Mouse (Mus musculus) right cerebral cortex, adult 18-20 months (tissue): ENCODE data around the gene Galnt15.

Experiments used
- DNase-seq: peaks from one replicate; pipeline ENCODE4 v3.0.0; 2022; ENCODE audit warnings: mixed read lengths

Galnt15 gene

DNA sequence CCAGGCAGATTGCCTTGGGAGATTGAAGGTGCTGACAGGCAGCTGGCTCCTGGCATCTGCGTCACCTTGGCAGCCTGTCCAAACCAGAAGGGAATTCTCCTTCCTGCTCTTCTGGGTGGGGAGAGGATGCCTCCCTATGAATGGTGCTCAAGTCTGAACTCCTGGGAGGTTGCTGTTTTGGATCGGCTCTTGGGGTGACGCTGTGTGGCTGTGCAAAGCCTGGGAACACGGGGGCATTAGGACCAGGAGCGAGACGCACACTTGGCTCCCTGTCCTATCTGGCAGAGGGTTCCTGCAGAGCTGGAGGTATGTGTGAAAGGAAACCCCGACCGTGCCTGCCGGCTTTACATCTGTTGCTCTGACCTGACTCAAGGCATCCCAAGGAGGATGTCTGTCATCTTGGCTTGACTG lies at the start of gene Galnt15:
Gene Galnt15 (plus strand): TSS at position 309 of the 411 bp plus-strand sequence.
- DNase-seq: peak; percentile 14

DNA sequence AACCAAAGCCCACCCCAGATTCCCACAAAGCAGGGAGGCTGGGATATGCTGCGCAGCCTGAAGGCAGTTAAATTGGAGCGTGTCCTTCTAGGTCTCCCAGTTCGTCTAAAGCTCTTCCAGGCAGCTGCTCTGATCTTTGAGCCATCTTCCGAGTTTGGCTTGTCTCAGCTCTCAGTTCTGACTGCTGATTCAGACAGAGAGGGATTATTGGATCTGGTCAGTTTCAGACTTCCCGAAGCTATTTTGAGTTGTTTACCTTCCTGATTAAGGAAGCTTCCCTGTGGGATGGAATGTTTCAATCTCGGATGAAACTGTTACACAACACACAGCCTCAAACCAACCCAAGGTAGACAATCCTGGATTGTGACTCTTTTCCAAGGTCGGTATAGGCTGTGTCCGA lies 34.8 kb upstream of the Galnt15 start:
- no peak for DNase-seq

DNA sequence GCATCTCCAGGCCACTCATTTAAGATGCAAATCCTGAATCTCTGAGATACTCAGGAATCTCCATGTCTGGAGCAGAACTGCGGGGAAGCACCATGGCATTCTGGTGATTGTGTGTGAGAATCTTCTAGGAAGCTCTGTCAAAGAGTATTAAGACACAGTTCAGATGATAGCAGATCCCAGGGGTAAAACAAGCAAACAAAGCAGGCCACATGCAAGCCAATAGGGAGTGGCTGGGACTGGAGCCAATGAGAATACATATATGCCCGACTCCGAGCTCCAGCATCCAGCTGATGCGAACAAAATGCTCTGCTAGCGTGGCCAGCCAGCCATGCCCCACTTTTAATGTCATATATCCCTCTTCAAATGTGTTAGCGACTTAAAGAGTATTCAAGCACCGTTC lies 27.8 kb upstream of the Galnt15 start:
- no peak for DNase-seq

DNA sequence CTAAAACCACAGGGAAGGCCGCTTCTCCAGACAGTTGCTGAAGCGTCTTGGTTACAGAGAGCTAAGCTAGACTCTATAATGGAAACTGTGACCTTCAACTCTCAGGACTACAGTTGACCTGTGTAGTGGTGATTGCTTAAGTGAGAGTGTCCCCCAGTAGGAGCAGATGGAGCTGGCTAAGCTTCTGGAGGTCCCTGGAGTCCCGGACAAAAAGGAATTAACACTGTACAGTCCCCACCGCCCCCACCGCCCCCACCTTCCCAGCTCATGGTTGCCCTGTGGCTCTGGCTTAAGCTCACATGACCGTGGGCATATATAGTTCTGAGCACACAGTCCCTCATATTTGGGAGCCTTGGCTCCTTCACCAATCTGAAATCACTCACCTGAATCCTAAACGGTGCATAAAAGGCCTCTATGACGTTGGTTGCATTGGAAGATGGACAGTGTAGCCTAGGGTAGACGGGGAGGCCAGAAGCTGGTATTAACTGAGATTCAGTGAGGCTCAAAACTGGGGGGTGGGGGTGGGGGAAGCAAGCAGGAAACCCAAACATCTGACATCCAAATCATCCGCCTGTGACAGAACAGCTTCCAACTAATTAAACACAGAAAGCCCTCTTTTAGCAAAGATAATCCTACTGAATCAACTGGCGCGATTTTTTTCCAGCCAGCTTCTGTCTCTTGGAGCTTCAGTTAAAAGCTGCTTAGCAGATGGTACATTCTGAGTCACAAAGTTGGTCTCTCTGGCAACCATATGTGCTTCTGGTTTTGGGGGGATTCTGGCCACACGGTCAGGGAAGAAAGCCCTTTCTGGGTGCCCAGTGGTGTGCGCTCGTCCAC lies 26.1 kb upstream of the Galnt15 start:
- DNase-seq: peak; percentile 66

DNA sequence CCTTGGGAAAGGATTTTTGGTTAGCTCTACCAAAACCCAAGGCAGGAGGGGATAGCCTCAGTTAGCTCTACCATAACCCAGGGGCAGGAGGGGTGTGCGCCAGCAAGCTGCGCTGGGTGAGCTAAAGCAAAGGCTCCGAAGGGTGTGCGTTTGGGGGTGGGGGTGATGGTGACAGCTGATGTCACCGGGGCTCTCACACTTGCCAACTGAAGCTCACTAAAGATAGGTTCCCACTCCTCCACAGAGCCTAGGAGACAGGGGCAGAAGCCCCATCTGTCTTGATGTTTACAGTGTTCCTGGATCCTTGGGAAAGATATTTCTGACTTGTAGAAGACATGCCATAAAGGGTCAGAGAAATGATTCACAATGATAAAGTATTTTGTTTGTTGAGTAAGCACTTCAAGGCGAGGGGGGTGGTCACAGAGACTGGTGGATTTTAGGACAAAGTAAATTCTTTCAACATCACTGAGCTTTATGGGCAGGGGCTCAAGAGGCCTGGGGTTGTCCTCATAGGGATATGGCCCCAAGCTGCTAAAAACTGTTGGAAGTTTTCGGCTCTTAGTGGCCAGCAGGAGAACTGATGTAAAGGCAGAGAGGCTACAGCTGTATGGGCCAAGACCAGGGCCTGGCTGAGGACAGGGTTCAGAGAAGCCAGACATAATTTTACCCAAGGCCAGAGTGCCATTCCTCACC lies 24.7 kb upstream of the Galnt15 start:
- peak; percentile 44 for DNase-seq

DNA sequence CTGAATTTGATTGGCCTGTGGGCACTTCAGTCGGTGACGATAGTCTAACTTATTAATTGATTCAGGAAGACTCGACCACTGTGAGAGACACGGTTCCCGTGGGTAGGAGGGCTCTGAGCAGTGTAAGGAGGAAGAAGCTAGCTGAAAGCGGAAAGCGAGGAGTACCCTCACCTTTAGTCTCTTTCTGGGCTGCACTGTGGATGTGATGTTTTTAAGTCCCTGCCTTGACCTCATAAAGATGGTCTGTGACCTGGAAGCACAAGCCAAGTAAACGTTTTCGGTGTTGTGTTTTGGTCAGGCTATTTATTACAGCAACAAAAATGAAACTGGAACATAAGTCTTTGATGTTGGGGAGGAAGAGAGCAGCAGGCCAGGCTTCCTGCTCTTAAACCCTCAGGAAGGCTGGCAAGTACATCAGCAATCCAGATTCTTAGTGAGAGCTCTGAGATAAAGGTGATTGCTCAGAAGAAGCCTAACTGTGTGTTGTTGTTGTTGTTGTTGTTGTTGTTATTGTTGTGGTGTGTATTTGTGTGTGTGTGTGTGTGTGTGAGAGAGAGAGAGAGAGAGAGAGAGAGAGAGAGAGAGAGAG lies 23.0 kb upstream of the Galnt15 start:
- DNase-seq: no peak

DNA sequence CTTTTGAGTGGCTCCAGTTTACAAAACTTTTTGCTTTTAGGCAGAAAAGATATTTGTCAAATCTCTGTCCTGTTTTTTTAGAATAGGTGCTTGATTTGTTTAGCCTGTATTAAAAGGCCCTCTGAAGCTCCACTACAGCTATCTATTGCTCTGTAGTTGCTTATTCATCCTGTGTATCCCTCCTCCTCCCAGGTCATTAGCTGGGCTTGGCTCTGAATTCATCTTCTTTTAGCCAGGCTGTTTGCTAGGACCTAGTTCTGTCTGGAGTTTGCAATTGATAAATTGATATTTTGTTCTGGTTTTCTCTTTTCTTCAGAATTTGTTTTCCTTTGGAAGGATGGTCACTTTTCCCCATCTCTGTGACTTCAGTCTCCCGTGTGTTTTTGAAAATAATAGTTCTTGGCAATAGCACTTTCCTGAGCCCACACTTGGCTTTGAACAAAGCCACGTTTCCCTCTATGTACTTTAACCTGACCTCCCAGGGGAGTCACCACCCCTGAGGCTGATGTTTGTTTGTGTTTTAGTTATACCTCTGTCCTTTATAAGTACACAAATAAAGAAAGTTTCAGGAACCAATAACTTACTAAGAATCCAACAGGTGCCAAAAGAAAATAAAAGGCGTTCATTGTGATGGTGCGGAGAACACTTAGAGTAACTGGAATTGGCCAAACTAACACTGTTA lies 21.0 kb upstream of the Galnt15 start:
- DNase-seq: no peak

DNA sequence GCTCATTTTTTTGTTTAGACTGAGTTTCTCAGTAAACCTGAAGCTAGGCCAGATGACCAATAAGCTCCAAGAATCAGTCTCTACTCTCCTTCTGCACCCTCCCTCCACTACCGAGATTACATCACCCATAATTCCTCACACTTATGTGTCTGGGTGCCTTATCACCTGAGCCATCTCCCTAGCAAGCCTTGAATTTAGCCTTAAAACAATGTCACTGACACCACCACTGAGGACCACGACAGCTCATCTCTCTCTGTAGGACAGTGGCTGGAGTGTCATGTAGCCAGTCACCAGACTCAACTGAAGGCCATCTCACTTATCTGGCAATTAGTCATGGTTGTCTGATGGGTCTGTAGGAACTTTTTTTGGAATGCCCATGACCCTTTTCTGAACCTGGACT lies 19.1 kb upstream of the Galnt15 start:
- DNase-seq: no peak

DNA sequence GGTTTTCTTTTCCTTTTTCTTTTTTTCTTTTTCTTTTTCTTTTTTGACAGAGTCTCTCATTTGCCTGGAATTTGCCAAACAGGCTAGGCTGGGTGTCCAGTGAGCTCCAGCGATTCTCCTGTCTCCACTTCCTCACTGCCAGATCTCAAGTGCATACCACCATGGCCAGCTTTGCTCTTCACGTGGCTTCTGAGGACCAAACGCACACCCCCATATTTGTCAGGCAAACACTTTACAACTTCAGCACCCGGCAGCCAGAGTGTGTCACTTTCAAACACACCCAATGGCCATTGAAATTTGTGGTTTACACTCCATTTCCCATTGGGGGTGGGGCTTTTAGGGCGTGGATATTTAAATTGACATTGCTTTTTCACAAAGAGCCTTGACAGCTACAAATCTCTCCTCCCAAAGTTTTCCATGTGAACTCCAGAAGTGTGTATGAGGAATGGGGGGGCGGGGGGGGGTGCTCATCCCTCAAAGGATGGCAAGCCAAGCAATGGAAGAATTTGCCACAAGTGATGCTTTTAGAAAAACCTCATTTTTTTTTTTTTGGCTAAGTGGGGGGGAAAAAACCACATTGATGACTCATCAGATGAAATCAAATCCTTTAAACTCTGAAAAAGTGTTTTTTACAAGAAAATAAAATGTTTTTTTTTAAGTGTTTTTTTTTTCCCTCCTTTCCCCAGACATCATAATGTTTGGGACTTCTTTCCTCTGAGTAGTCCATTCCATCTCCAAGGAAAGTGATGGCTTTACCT lies 17.1 kb upstream of the Galnt15 start:
- DNase-seq: no peak

DNA sequence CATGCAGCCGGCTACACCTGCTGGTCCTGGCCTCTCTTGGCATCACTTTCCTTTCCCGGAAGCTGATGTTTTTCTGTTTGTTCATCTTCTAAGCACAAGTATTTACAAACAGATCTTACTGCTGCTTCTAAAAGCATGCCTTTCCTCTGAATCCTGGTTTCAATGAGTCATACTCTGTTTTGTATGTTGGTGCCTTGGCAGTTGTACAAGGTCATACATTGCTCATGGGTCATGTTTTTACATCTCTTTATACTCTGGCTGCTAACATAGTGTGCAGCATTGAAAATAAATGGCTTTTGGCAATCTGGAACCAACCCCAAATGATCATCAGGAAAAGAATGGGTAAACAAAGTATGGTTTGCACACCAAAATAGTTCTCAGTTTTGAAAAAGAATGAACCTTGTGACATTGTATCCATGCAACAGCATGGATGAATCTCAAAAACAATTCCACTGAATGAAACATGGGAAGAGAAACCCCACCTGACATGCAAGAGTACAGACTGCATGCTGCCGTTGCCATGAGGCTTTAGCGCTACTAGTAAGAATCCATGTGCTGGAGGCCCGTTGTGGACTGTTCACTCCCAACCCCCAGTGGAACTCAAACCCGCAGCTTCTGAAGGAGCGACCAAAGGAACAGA lies 13.5 kb upstream of the Galnt15 start:
- no peak for DNase-seq

DNA sequence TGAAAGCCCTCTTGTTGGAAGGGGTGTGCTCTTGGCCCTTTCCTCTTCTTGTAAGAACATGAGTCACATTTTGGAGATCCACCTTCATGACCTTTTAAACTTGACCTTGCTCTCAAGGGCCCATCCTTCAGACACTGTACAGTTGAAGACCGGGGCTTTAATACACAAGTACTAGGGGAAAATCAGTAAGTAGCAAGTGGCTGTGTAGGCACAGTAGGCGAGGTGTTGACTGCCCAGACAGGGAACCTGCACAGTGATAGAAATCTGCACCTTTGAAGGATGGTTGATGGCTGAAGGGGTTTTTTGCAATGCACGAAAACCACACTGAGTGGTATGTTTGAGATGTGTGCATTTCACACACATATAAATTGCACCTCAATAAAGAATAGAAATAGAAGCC lies 12.3 kb upstream of the Galnt15 start:
- DNase-seq: no peak

DNA sequence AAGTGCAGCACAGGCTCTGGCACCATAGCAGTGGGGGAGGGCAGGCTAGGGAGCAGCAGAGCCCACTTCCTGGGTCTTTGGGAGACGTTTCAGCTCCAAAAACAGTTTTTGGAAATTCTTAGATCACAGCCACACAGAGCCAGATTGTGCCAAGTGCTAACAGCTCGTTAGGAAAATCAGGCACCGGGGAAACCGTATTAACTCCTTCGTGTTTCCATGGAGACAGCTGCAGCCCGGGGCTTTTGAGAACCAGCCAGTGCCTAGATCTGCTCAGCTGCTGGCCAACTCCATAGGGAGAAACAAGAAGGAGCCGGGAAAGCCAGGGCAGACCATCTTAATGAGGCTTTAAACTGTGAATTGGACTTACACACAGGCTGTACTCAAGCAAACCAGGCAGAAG lies 11.9 kb upstream of the Galnt15 start:
- DNase-seq: peak; percentile 84

DNA sequence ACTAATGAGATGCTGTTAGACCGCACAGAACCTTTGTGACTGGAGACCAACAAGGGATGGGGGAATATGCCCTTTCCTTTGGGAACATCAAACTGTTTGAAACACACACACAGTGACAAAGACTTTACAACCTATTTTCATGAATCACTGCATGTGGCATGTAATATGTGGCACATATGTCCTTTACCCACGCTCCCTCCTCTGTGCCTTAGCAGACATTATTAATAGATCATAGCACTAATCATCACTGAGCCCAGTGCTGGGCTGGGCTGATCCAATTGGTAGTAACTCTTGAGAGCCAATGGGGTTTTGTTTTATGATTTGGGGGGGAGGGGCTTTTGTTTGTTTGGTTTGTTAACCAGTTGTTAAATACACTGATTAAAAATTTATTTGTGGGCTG lies 11.3 kb upstream of the Galnt15 start:
- no peak for DNase-seq

DNA sequence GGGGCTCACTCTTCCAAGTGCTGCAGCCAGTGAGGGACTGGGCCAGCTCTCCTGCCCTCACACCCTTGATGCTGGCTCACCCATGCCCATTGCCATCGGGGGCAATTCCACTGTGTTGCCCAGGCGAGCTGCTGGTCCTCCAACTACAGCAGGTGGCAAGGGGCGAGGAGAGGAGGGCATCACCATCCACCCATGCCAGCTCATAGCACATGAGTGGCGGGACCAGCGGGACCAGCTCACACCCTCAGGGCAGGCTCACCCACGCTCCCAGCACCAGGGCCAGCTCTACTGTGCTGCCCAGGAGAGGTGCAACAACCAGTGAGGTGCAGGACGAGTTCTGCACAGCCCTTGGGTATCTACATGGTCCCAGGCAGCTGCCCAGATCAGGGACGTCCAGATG lies 9.7 kb upstream of the Galnt15 start:
- no peak for DNase-seq

DNA sequence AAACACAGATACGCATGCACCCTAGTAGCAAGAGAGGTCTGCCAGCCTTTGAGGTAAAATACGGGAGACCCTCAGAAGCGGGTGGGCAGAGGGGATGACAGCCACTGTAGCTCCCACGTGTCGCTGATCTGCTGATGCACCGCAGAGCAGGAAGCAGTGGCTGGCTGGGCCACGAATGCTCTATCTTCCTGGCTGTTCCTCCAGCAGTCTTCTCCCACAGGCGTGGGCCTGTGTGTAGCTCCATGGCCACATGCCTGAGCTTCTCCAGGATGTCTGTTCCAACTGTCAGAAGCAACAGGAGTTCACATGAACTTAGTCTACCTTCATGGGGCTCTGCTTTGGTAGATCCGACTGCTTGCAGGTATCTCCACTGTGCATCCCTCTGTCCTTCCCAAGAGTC lies 6.8 kb upstream of the Galnt15 start:
- peak; percentile 74 for DNase-seq

DNA sequence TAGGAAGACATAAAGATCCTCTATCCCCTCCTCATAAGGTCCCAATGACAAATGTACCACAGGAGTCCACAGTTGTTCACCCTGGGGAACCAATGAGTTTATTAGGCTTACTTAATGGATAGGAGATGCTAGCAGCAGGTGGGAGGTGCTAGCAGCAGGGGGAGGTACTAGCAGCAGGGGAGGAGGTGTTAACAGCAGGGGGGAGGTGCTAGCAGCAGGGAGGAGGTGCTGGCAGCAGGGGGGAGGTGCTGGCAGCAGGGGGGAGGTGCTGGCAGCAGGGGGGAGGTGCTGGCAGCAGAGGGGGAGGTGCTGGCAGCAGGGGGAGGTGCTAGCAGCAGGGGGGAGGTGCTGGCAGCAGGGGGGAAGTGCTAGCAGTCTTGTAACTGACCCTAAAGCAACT lies 6.3 kb upstream of the Galnt15 start:
- no peak for DNase-seq

DNA sequence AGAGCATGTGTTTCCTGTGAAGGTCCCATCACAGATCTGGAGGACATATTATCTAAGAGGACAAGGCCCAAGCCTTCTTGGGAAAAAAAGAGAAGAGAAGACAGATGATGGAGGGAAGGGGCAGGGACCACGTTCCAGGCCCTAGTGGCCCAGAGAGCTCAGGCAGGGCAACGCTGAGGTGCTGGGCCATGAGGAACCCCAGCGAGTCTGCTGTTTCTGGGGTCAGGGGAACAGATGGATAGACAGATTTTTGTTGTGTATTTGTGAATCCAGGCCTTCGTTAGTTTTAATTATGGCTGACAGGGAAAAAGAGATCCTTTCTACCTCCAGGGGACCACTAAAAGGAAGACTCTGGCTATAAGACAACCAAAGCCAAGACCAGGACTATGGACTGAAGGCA lies 4.9 kb upstream of the Galnt15 start:
- DNase-seq: no peak

DNA sequence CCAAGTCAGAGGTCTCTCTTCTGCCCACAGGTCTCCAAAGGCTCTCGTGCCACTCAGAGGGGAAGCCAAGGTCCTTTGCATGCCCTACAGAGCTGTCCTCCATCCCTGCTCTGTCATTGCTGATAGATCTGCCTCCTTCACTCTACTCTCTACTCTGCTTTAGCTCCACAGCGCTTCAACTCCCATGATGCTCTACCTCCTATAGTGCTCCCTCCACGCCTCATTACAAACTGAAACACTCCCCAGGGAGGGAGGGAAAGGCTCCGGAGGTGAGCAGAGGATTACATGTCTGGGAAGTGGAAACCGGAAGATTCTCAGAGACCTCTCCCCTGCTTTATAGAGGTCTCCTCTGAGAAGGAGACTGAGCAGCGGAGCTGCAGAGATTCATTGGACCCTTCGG lies 1.6 kb upstream of the Galnt15 start:
- DNase-seq: no peak

DNA sequence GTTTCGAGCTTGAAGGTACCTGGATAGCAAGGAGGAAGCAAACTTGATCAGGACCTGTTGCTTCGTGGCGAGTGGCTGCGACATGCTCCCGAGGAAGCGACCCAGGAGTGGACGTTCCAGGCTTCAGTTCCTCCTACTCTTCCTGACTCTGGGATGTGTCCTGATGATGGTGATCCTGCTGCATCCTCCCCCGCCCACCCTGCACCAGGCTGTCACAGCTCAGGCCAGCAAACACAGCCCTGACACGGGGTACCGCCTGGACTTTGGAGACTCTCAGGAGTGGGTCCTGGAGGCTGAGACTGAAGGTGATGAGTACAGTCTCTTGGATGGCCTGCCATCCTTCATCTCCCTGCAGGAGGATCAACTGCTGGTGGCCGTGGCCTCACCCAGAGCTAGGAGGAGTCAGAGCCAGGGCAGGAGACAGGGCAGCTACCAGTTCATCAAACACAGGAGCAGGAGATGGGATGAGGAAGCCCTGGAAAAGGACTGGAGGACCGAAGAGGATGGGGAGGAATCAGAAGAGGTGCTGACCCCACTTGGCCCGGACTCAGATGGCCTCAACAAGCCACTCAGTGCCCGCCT lies 713 bp downstream of the Galnt15 start:
- DNase-seq: no peak

DNA sequence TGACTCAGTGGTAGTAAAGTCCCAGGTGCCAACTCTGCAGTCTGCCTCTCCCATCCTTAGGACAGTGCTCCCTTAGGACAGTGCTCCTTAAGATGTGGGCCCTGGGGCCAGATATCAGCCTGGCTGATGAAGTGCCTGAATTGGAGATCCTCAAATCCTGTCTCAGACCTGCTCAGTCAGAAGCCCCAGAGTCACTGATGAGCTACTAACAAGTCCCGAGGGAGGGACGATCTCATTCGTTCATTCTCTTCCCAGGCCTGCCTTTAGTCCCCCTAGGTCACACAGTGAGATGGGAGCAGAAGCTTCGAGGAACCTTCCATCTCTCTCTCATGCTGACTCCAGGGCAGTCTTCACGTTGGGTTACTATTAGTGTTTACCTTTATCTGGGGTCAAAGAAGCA lies 1.3 kb downstream of the Galnt15 start:
- DNase-seq: no peak

DNA sequence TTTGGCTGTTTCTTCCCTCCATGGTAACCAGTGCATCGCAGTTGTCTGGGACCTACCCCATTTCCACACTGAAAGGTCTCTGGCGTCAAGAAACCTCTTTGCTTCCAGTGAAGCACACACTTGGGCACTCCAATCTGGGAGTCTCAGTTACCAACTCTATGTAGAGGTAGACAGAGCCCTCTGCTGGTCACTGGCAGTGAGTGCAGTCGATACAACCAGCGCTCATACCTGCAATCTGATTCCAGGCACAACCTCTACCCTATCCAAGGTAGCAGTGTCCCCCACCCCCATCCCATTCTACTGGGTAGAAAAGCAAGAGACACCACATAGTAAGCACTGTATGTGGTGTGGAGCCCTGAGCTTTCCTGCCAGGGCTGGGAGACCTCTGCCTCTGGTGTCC lies 3.7 kb downstream of the Galnt15 start:
- DNase-seq: peak; percentile 61

DNA sequence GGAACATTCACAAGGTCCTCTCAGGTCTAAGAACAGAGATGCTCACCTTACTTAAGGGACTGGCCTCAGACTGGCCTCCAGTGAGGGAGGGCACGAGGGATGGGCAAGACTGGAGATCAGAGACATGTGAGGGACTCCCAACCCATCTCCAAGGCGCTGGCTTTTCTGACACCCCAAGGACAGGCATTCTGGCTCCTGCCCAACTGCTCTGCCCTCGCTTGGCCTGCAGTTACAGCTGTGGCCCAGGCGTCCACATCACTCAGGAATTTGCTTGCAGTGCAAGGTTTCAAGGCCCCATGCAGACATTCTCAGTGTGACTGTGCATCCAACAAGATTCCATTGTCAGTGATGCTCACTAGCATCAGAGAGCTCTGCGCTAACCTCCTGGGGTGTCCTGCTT lies 7.7 kb downstream of the Galnt15 start:
- no peak for DNase-seq
